Mouse (Mus musculus) B cell, adult 2 months (primary cell): Measurements from ENCODE around the gene Mxra7.

Experiments
- DNase-seq, 2 experiments: peaks; one replicate each; pipeline ENCODE4 v3.0.0; 2022

Mxra7 gene

DNA sequence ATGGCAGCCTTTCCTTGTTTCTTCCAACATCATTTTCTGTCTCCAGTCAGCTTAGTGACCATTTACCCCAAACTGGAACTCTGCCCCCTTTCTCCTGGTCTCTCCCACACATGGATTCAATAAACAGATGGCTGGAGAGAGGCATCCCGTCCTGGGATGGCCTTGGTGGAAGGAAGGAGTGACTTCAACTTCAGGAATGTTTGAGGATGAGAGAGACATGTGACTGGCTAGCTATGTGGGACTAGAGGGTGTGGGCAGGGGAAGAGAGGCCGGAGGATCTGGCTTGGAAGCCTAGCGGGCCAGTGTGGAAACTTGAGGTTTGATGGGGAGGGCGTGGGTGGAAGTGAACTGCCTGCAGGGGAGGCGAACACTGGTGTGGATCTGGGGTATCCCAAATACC is 11.1 kb downstream of the Mxra7 start:
- DNase-seq, result no peak

DNA sequence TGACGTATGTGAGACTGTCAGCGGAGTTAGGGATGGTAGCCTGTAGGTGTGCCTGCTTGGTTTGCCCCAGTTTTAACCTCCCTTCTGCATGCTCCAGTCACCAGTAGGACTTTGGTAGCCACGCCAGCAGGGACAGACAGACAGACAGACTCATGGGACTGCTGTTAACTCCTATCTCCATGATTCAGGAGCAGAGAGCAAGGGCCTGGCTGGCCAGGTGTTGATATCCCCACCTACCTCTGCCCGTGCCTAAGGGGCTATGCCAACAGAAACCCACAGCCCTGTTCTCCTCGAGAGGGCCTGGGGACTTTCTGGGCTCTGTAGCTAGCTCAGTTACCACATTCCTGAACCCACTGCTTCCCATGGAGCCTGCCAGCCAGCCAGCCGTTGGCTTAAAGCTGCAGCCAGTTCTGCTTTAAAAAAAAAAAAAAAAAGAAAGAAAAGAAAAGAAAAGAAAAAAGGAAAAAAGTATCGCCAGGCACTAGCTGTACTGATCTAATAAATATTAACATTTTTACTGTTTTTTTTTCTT is 12.9 kb downstream of the Mxra7 start:
- DNase-seq, result no peak

DNA sequence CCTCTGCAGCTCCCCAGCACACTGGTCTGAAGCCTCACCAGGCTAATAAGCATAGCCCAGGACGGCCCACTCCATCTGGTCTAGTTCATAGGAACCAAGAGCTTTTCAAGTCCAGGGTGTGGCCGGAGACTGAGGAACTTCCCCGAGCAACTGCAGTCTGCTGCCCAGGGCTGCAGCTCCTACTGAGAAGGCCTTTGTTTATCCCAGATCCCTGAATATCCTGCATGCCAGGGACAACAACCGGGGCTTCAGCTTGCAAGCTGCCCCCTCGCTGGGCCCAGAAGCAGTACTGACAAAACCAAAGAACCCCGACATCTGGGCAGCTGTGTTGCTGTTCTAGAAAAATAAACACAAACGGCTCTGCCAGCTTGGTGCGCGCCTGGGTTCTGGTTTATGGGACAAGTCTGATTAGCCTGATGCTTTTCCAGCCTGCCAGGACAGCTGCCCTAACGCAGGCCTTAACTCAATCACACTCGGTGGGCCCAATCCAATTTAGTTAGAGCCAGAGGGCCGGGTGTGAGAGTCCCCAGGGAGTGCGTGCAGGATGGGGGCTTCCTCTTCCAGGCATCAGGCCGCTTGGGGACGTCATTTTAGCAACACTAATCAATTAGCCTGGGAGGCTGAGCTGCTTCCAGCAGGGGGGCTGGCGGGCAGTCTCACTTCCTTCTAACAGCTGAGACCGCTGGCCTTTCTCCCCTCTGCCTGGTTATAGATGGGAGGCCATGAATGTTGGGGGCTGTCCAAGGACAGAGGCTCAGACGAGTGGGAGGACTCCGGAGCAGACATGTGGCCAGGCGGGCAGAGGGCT is 13.6 kb downstream of the Mxra7 start:
- DNase-seq, result peak; percentile 52 to 58

DNA sequence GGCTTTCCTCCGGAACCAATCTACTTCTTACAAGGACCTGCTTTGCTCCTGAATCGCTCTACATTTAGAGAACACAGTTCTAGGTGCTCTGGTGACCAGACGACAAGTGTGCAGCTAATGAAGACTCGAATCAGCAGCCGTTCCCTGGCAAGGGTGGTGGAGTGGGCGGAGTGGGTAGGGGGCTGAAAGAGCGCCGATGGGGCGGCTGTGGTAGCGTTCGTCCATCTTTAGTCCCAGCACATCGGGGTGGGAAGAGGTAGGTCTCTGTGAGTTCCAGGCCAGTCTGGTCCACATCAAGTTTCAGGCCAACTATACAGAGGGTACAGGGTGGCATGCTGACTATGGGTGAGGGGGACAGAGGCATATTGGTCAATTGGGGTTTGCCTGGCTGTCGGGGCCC is 14.2 kb downstream of the Mxra7 start:
- no peak for DNase-seq

DNA sequence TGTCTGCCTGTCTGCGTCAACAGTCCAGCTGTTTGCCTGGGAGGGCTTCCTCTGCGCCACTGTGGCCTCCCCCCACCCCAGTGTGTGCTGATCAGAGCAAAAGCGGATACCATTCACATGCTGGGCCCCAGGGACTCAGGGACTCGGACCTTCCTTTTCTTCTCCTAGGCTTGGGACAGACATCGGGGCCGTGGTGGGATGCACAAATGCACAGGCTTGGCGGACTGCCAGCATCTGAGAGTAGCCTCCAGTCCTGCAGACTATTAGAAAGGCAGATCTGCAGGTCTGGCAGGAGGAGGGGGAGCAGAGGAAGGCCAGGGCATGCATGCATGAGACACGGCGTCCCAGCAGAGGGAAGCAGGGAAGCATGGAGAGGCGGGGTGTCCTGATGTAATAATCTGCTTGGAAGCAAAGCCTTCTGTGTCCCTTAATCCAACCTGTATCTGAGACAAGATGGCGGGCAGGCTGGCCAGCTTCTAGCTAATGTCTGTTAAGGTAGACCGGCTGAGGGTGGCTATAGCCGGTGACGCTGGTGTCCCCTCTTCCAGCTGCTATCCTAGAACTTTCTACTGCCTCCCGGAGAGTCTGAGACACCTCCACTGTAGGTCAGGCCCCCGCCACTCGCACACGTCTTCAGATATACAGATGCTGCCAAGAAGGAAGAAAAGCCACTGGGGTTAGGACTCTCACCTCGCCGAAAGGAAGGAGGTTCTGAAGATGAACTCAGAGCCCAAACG is 14.9 kb downstream of the Mxra7 start:
- no peak for DNase-seq

DNA sequence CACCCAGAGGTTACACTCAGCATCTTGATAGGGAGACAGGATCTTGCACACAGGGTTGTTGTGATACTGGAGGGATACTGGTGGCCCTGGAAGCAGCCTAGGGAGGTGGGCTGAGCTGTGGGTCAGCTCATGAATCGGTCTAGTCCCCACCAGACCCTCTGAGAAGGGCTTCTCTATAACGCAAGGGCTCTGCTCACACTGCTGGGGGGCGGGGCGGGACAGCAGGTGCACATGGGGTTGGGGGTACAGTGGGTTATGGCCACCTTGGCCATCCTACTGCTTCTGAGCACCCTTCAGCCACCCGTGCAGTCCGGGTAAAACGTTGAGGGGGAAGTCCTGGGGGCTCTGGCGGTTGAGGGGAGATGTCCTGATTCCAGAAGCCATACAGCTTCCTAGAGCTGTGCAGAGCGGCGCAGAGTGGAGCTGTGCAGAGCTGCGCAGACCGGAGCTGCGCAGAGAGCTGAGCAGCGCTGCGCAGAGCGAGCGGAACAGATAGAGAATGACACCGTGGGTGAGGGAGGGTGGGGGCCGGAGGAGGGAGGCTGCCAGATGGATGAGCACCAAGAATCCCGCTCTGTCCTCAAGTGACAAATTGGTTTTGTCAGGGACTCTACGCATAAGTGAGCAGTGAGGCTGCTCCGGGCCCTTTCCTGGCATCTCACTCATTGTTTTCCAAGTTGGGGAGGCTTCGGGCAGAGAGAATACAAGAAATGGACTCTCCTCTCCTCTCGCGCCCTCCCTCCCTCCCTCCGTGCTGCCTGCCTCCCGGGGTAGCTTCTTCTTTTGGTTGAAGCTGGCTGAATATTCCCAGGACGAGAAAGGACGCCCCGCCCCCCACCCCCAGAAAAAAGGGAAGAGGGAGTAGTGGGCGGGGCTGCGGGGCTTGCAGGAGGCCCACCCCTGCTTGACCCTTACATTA is 16.6 kb downstream of the Mxra7 start:
- peak; percentile 42 to 46 for DNase-seq

DNA sequence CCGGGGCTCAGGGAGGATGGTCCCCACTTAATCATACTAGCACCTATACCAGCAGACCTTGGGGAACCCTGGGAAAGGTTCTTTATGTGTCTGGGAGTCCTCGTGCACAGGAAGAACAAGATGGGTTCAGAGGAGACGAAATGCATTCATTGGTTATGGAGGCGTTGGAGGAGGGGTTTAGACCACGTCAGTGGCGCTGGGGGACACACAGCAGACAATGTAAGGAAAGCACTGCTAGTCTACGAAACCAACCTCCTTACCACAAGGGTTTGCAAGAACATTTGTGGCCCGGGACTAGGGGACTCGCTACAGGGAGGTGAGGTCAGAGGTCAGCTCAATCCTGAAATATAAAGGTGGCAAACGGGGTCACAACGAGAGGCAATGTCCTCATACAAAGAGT is 17.3 kb downstream of the Mxra7 start:
- no peak for DNase-seq

DNA sequence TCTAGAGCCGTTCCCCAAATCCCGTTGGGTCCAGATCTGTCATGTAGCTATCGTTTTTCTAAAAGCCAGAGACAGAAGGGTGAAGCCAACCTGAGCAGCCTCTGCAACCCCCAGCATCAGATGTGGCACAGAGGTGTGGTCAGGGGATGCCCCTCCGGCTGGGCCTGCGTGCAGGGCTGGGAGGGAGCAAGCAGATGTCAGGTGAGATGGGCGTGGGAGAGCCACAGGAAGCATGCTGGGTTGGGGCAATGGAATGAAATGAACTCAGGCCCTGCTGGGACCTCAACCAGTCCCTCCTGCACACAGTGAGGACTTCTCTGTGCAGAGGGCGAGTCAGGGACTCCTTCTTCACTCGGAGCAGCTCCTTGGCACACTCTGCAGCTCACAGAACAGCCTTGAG is 18.3 kb downstream of the Mxra7 start:
- DNase-seq, result no peak

DNA sequence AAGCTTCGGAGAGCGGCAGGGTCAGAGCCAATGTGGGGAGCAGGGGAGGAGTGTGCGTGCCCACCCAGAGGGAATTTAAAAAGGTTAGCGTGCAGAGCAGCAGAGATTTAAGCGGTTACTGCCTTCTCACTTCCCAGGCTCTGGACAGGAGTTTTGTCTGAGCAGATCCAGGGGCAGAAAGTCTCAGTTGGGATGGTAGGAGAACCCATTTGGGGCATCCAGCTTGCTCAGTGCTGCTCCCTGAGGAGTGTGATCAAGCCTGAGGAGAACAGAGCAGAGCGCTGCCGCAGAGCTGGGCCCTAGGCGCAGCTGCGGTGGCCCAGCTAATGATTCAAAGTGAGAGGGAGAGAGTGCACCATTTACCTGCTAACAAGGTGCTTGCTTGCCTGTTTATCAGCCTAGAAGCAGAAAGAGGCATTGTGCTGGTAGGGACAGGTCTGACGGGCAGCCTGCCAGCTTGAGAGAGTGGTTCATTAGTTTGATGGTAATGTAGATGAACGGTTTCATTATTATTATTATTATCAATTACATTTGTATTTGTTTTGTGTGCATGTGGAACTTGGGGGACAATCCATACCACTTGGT is 18.9 kb downstream of the Mxra7 start:
- DNase-seq, result no peak

DNA sequence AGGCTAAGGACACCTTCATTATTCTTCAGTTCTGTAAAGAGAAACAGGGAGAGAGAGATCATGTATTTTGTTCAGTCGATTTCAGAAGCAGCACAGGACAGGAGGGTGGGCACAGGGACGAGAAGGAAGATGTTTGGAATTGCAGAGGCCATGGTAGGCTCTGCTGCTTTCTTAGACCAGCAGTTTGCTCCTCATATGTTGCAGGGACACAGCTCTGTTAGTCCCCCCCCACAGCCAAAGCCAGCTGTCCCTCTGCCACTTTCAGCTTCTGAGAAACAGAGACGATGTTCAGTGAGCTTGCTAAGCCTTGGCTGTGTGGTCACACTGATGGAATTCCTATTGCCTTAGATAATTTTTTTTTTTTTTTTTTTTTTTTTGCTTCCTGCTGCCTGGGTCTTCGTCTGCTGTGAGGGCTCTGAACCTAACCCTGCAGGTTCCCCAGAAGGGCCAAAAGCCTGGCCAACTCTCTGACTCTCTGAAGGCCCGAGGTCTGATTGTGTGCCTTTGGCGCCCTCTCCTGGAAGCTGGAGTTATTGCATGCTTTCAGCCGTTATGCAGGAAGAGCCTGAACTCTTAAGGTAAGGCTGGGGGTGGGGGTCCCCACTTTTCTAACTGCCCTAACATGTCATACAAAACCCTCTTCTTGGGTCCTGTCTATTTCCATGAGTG is 19.8 kb downstream of the Mxra7 start:
- DNase-seq, result peak; percentile 84

DNA sequence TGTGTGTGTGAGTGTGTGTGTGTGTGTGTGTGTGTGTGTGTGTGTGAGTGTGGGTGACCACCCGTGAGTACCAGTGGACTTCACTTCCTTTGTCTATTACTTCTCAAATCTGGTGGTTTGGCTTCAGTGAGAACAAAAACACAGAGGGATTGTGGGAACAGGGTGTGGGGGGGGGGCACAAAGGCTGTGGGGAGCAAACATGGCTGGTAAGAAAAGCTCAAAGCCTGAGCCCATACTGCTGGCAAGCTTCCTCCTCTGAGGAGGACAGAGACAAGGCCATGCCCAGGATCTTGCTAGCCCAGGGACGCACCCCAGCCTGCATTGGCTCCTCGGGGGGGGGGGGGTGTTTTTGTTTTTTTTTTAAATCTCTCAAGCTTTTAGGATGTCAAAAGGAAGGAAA is 20.3 kb downstream of the Mxra7 start:
- DNase-seq, result no peak

DNA sequence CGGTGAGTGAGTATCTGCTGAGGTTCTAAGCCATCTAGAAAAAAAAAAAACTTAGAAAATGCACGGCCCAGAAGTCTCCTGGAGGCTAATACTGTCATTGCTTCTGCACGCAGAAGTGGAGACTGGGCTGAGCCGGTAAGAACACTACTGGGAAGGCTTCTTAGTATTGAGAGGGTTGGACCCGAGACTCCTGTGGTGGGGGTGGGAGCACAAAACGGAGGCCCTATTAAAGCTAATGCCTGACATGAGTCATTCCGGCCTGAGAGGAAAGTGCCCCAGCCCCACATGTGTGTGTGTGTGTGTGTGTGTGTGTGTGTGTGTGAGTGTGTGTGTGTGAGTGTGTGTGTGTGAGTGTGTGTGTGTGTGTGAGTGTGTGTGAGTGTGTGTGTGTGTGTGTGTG is 20.7 kb downstream of the Mxra7 start:
- DNase-seq, result no peak

DNA sequence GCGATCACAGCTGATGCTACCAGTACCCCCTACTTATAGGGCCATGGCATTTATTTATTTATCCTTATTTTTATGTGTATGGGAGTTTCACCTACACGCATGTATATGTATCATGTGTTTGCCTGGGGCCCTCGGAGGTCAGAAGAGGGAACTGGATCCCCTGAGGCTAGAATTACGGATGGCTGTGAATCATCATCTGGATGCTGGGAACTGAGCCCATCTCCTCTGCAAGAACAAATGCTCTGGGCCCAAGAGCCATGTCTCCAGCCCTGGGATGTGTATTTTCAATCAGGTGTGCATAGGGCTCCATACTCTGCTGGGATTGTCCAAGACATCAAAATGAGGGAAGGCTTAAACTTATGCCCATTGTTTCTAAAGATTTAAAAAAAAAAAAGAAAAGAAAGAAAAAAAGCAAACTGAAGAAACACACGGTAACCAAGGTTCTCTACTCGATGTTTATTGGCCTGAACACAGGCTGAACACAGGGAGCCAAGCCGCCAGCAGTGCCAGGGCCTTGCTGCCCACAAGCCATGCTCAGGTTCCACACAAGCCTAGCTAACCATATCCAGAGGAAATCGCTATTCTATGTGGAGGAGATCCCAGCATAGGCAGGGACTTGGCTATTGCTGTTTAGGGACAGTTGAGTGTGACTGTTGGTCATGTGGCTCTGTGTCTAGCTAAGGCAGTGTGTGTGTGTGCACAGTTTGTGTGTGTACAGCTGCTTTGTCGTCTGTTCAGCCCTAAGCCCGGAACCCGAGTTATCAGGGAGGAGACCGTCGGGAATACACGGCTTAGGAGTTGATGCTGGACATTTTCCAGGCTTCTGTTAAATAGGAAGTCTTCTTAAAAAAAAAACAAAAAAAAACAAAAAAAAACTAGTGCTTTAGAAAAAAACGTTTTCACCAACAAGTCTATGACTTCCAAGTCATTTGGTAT is 21.4 kb downstream of the Mxra7 start:
- no peak for DNase-seq

DNA sequence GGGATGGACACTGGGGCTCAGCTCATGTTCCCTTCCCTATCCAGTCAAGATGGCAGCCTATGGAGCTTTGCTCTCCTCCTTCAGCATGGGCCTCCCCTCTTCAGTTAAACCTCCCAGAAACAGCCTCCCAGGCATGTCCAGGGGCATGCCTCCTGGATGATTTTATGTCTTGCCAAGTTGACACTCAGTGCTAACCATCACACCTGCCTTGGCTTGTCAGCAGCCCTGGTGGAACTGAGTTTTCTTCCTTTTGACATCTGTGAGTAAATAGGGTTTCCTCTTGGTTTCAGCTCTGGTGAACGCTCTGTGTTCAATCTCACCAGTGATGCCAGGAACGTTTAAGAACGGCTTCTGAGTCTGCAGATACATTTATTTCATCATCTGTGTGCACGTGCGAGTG is 25.1 kb downstream of the Mxra7 start:
- DNase-seq, result no peak

DNA sequence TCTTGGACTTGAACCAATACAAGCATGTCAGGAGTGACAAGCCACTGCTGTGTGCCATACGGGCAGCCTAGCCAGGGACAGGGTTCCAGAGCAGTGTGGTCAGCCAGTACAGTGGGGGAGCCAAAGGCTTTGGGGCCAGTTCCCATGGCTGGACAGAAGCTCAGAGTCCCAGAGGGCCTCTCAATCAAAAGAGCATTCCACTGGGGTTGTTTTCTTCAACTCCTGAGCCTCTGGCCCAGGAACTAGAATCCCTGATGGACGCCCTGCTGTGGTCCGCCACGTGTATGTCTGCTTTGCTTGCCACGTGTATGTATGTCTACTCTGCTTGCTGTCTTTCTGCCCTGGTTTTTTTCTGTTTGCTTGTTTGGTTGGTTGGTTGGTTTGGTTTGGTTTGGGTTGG is 26.7 kb downstream of the Mxra7 start:
- no peak for DNase-seq

DNA sequence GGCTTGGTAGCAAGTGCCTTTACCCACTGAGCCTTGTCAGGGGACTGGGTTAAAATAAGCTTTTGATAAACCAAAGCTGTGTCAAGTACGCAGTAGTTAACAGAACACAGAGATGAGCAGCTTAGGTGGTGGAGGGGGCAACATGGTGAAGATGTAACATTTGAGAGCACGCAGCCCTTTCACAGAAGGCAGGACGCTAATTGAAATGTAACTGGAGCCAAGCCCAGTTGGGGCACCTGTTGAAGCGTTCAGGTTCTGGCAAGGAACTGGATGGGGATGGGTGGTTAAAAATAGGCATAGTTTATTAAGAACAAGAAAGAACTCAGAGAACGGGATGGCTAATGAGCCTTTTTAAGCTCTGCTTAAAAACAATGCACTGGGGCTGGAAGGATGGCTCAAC is 28.5 kb downstream of the Mxra7 start:
- DNase-seq, result no peak

DNA sequence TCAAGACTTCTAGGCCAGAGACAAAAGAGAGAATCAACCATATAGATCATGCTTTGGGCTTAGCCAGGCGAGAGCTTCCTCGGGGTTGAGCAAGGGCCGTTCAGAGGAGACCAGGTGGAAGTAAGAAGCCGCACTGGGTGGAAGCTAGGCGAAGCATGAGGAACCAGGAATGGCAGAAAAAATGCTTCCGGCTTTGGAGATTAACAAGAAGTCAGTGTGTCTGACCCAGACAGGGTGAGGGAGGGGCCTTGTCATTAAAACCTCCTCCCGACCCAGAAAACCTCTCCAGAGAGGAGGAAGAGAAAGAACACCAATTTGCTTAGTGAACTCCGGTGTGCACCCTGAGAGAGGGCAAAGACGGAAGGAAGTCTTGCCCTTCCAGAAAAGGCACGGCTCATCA is 43.6 kb downstream of the Mxra7 start:
- DNase-seq, result no peak

DNA sequence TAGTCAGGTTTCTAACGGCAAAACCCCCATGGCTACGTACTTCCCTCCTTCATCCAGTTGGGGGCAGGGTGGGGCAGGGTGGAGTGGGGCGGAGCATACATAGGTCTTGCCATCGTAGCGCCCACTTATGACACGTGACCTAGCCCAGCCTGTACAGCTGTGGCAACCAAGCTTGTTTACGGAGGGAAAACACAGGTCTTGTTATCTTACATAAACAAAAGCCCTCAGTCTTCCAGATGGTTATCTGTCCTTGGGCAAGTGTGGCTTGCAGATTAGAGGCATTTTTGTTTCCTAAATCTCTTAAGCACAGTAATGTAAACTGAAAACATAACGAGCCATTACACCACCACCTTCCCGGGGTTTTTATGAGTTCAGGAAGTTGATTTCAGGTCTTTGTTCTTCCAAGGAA is 45.1 kb downstream of the Mxra7 start:
- DNase-seq, result peak; percentile 82 to 85

DNA sequence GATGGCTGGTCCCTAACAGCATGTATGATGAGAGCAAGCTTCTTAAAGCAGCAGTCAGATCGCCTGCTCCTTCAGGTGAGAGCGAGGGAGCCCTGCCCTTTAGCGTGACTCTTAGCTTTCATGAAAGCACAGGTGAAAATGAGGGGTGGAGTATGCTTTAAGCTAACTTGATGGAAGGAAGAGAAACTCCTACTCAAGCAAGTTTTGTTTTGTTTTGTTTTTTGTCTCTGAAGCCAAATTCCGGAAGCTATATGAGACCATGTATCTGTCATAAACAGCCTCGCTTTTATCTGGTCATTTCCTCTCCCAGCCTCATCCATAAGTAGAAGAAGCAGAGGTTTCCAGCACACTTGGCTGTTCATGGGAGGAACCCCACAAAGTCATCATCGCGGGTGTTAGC is 52.4 kb downstream of the Mxra7 start, which contains the start of gene St6galnac1:
St6galnac1 (minus strand) TSS at position 101 of the 400 bp plus-strand sequence.
- no peak for DNase-seq

DNA sequence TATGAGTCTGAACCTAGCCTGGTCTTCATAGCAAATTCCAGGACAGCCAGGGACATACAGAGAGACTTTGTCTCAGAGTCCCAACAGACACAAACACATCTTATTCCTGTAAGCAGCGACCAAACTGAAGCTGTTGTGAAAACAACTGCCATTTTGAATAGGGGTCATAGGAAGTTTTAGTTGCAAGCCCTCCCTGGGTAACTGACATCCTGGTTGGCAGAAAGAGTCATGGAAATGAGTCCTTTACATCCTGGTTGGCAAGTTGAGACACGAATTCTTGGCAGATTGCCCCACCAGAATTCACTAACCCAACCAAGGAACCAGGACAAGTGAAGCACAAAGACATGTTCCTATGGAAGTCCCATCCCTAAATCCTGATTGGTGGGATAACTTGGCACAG is 54.6 kb downstream of the Mxra7 start:
- no peak for DNase-seq

DNA sequence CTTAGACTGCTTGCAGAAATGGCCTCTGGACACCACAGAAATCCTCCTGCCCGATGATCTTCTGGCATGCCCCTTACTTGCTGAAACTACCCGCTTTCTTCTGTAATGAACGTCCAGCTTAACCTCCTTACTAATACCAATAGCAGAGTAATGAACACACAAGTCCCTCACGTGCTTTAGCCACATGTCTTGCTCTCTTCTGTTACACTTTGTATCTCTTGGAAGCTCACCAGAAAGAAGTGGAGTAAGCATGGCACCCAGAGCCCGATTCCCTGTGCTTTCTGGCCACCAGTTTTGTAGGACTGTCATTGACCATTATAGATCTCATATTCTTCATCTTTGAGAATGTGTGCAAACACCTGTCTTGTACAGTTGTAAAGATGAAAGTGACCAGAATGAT is 58.0 kb downstream of the Mxra7 start:
- no peak for DNase-seq
